Mouse (Mus musculus): Measurements from ENCODE around the gene Tomm20.
"Not testable (repeated sequence)": the region's sequence is repeated elsewhere in the genome, so short reads cannot be mapped to it uniquely, and the experiment has no call there.

Gene Tomm20

DNA sequence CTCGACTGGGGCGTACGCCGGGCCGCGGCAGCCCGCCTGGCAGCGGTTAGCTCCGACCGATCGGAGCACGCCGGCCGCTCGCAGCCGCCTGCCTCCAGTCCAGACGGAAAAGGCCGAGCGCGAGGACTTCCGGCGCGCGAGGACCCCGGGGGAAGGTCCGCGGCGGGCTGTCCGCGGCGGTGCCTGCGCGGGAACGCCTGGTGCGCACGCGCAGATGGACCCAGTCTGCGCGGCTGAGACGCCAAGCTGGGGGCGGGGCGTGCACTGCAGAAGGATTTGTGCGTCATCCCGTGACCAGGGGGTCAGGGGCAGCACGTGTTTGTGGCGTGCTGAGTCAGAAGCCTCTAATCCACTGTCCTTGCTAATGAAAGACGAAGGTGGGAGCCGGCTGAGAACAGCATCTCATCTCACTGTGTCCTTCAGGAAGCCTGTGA is at the start of gene Tomm20:
Gene Tomm20, minus strand, starts transcription at position 115 of the 434 bp plus-strand sequence.
- peak; percentile 95 for DNase-seq

DNA sequence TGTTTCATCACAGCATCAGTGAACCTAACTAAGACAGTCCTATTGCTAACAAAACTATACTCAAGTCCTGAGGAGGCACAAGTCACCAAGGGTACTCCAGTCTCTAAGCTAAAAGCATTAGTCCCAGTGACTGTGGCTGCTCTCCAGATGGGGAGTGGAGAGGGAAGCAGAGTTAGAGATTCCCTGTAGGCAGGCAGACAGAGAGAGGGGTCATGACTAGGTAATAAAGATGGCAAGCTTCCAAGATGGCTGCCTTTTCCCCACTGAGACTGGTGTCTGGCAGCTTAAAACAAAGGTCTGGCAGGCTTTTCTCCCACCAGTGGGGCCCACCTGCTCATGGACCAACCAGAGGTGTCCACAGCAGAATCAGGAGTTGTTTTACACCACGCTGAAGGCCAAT is 48.9 kb upstream of the Tomm20 start:
- DNase-seq: no peak

- DNase-seq: no peak
These were observed 43.9 kb upstream of the Tomm20 start for GRCm38 (mm10) chr8:126989363-126990153.

GRCm38 (mm10) chr8:126988346-126989006 is 42.8 kb upstream of the Tomm20 start:
- DNase-seq: no peak

GRCm38 (mm10) chr8:126986495-126986894 is 40.9 kb upstream of the Tomm20 start:
- DNase-seq: peak; percentile 71

DNA sequence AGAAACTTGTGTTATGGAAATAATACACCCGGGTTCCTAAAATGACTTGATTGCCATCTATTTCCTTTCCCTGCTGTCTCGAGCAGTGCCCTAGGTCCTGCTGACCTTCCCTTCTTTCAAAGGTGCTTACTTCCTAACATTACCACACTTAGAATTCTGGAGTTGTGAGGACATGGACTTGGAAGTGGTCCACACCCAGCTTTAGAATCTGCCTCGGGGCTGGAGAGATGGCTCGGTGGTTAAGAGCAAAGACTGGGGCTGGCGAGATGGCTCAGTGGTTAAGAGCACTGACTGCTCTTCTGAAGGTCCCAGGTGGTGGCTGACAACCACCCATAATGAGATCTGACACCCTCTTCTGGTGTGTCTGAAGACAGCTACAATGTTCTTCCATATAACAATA is 34.4 kb upstream of the Tomm20 start:
- DNase-seq: no peak

DNA sequence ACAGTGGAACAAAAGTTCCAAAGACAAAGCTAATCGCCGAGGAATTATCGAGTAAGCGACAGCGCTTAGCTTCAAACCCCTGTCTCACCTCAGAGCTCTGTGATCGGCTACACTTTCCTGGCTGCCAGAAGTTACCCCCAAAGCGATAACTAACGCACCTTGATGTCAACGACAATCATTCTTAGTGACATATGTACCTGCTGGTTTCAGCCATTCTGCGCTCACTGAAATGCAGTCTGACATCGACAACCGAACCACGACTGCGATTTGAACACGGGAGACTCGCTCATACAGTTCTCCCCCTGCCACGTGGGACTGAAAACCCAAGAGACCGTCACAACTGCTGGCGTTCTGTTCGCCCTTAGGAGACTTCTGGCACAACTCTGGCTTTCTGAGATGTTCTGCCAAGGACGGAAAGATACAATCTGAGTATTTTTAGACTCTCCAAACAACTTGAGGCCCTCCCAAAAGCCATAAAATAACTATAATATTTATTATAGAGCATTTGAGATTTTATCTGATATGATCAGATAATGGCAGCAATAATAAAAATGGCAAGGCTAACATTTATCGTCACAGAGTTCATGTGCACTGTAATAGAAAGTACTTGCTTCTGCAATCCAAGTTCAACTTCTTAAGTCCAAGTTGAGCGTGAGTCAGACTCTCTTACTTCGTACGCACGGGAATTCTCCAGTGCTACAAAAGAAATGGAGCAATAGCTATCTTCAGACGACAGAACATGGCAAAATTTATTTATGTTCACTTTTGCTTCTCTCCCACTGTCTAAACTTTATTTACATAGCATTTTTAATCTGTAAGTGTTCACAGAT is 33.7 kb upstream of the Tomm20 start:
- DNase-seq: no peak

DNA sequence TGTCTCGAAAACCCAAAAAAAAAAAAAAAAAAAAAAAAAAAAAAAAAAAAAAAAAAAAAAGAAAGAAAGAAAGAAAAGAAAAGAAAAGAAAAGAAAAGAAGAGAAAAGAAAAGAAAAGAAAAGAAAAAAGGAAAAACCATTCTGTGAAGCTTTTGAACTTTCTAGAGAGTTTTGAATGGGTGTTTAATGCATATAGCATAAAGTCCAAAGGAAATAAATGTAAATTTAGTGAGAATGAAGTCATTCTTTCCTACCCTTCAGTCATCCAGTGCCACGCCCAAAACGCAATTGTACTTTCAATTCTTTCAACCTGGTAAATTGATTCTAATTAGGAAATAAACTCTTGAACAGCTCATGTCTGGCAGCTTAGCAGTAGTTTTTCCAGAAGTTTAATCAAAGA is 32.9 kb upstream of the Tomm20 start:
- DNase-seq: not testable (repeated sequence)

- DNase-seq: no peak
These were observed 32.4 kb upstream of the Tomm20 start for GRCm38 (mm10) chr8:126978028-126978427.

DNA sequence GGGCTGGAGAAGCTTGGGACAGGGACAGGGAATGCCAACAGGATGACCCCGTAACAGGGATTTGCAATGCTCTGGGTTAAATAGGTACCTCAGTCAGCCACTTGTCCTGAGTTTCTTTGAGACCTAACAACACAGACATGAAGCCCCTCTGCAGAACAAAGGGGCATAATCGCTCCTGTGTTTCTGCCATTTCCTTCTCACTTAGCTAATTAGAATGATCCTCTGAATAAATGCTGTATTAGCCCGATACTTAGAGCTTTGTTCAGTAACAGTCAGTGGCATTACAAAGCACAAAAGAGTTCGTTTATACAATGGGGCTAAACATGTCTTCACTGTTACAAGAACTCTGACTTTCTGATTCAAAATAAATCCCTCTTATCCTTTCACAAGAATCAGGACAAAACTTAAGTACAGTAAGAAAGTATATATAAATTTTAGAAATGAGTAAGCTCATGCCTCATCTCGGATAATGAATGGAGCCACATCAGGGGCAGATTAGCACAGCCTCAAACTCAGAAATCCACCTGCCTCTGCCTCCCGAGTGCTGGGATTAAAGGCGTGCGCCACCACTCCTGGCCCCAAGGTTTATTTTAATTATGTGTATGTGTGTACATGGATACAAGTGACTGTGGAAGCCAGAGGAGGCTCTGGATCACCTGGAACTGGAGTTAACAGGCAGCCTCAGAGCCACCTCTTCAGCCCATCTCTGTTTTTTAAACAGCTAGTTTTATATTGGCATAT is 31.1 kb upstream of the Tomm20 start:
- DNase-seq: no peak

- DNase-seq: no peak
These were observed 30.1 kb upstream of the Tomm20 start for GRCm38 (mm10) chr8:126975706-126976105.

- DNase-seq: no peak
These were observed 28.9 kb upstream of the Tomm20 start for GRCm38 (mm10) chr8:126974511-126974910.

DNA sequence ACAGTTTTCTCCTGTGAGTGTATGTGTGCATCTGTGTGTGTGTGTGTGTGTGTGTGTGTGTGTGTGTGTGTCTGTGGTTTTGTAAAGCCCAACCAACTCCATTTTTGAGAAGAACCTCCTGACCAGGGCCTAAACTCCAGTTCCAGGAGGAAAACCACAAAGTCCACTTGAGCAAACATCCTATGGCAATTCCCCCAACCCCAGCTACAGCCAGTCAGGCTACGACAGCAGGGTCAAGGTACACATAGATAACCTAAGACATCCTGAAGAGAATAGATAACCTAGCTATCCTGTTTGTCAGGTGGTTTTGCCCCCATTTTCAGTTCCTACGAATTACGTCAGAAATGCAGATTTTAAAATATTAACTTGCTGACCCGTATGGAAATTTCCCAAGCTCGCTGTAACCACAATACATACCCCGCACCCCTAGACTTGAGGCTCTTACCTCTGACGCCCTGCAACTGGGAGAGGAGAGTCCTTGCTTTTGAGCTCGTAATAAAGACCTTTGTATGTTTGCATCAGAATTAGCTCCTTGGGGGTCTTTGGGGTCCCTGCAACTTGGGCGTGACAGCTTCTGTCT is 28.1 kb upstream of the Tomm20 start:
- no peak for DNase-seq

GRCm38 (mm10) chr8:126972649-126973048 is 27.0 kb upstream of the Tomm20 start:
- no peak for DNase-seq

- DNase-seq: no peak
These were observed 26.5 kb upstream of the Tomm20 start for GRCm38 (mm10) chr8:126972102-126972501.

DNA sequence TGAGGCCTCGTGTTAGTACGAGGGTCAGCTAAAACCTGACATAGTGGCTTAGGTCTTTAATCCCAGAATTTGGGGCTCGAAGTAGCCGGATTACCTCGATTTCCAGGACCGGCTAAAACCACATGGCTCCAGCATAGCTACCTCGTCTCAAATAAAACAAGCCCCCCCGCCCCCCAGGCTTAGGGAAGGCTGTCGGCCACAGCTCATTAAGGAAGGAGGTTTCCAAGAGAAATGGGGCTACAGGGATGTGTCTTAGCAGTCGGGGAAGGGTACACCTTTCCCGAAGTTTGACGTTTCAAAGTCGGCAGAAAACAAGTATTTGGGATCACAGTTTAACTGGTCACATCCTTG is 25.6 kb upstream of the Tomm20 start:
- no peak for DNase-seq

GRCm38 (mm10) chr8:126970579-126971313 is 25.1 kb upstream of the Tomm20 start, which contains the start of gene Rbm34:
TSS of gene Rbm34 (minus strand) at chr8:126971071.
- DNase-seq: peak; percentile 93

- no peak for DNase-seq
These were observed 23.9 kb upstream of the Tomm20 start for GRCm38 (mm10) chr8:126969546-126969945.

GRCm38 (mm10) chr8:126968107-126968506 is 22.5 kb upstream of the Tomm20 start:
- DNase-seq: no peak

DNA sequence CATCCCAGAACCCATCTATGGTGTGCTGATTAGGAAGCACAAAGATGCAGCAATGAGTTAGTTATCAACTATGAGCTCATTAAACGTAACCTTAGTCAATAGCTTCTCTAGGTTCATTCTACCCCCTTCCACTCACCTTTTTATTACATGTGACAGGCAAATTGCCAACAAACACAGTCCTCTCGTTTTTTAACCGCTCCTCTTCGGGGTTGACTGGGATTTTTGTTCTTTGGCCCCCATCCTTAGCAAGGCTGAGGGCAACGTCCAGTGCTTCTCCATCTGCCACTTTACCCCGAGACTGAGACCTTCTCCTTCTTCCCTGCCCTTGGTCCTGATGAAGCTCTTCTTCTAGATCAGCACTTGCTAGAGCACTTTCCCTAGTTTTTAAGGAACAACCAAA is 19.6 kb upstream of the Tomm20 start:
- DNase-seq: no peak

DNA sequence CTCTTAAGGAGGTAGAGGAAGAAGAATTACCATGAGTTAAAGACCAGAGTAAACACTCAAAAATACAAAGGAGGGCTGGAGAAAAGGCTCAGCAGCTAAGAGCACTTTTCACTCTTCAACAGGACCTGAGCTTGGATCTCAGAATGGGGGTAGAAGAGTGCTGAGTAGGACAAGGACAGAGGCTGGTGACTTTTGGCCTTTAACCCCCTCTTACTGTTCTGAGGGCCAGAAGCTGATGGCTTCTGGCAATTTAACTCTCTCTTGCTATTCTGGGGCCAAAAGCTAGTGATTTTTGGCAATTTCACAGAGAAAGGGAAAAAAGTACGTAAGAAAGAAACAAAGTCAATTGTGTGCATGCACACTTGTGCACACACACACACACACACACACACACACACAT is 17.2 kb upstream of the Tomm20 start:
- DNase-seq: no peak

- no peak for DNase-seq
These were observed 15.9 kb upstream of the Tomm20 start for GRCm38 (mm10) chr8:126961516-126961915.
